Mouse (Mus musculus) brain, embryonic 14.5 days (tissue): ENCODE measurements at regions not wholly inside any gene's neighbourhood (a gene's known extent, or its start where the extent isn't known, plus 50 kb on each side); places are given as distances from the start of the nearest gene placed in this dataset.
A peak's percentile ranks its signal among the peaks of the same experiment; 100 is the strongest.
"Not testable (repeated sequence)": the region's sequence is repeated elsewhere in the genome, so short reads cannot be mapped to it uniquely, and the experiment has no call there.

ENCODE experiments used
- DNase-seq: peaks from one replicate; pipeline ENCODE4 v3.0.0-alpha.2; 2011; ENCODE audit warnings: low read depth
- CTCF ChIP-seq: fragments of 200-500 bp; IDR thresholded peaks from 2 replicates; pipeline ENCODE4 v1.5.1; 2012; ENCODE audit warnings: inconsistent platforms, mild to moderate bottlenecking, moderate library complexity, borderline replicate concordance; ENCODE audit not compliant: insufficient read depth, insufficient read length; ENCODE audit errors: extremely low read depth
- POLR2A ChIP-seq: fragments of 200-500 bp; IDR thresholded peaks from 2 replicates; pipeline ENCODE4 v1.6.1; 2012; ENCODE audit warnings: mild to moderate bottlenecking, inconsistent platforms, borderline replicate concordance; ENCODE audit not compliant: poor library complexity, insufficient read depth, insufficient read length, severe bottlenecking; ENCODE audit errors: extremely low read depth

- TF ChIP-seq CTCF (no peak), POLR2A (no peak)
- no peak for DNase-seq
Measured at GRCm38 (mm10) chr3:112384641-112385040, 874.0 kb downstream of the Amy2a5 start.

- TF ChIP-seq CTCF = no peak
- no peak for TF ChIP-seq POLR2A
- peak; percentile 51 for DNase-seq
Measured at GRCm38 (mm10) chr3:112345866-112346265, 912.8 kb downstream of the Amy2a5 start.

- TF ChIP-seq POLR2A = no peak
- no peak for TF ChIP-seq CTCF
- no peak for DNase-seq
Measured at GRCm38 (mm10) chr3:112331171-112331570, 927.5 kb downstream of the Amy2a5 start.

GRCm38 (mm10) chr3:112325348-112325747, 933.3 kb downstream of the Amy2a5 start:
- peak; percentile 53 for DNase-seq
- TF ChIP-seq CTCF (no peak), POLR2A (no peak)

- DNase-seq = not testable (repeated sequence)
Measured at GRCm38 (mm10) chr3:112321196-112321595, 937.4 kb downstream of the Amy2a5 start.

GRCm38 (mm10) chr3:112278785-112279430, 979.7 kb downstream of the Amy2a5 start:
- peak; percentile 31 for DNase-seq
- TF ChIP-seq CTCF = no peak
- no peak for TF ChIP-seq POLR2A

- peak; percentile 53 for DNase-seq
- TF ChIP-seq CTCF = no peak
- TF ChIP-seq POLR2A = no peak
Measured at GRCm38 (mm10) chr3:112261334-112262101, 997.1 kb downstream of the Amy2a5 start.

GRCm38 (mm10) chr3:112242986-112243385, 1015.7 kb downstream of the Amy2a5 start:
- DNase-seq = not testable (repeated sequence)

- no peak for TF ChIP-seq POLR2A
- no peak for TF ChIP-seq CTCF
- no peak for DNase-seq
Measured at GRCm38 (mm10) chr3:112239626-112240120, 1019.0 kb downstream of the Amy2a5 start.
